Mouse (Mus musculus) forebrain, postnatal 0 days (tissue): ENCODE measurements at regions not wholly inside any gene's neighbourhood (a gene's known extent, or its start where the extent isn't known, plus 50 kb on each side); places are given as distances from the start of the nearest gene placed in this dataset.

Source experiments
- ATAC-seq: fragments of 200-750 bp; cut with Nextera tagmentation; 2 replicates; pipeline ENCODE4 v1.8.0; 2017; ENCODE audit warnings: mild to moderate bottlenecking, moderate library complexity
- DNase-seq: peaks from one replicate; pipeline ENCODE4 v3.0.0-alpha.2; 2015
- H3K27ac ChIP-seq: fragments of 300-500 bp; sonication (generic); 2 replicates; pipeline ENCODE4 v1.5.1; 2014; ENCODE audit warnings: low read depth, mild to moderate bottlenecking, antibody characterized with exemption, low read length, moderate library complexity, mixed read lengths
- H3K27me3 ChIP-seq: fragments of 300-500 bp; sonication (generic); 2 replicates; pipeline ENCODE4 v1.6.1; 2014; ENCODE audit warnings: mild to moderate bottlenecking, low read length, mixed read lengths; ENCODE audit not compliant: insufficient read depth
- H3K36me3 ChIP-seq: fragments of 300-500 bp; sonication (generic); 2 replicates; pipeline ENCODE4 v1.6.1; 2014; ENCODE audit warnings: mild to moderate bottlenecking, moderate library complexity; ENCODE audit not compliant: insufficient read depth
- H3K4me1 ChIP-seq: fragments of 300-500 bp; sonication (generic); 2 replicates; pipeline ENCODE4 v1.6.1; 2014; ENCODE audit warnings: antibody characterized with exemption; ENCODE audit not compliant: insufficient read depth
- H3K4me2 ChIP-seq: fragments of 300-500 bp; sonication (generic); 2 replicates; pipeline ENCODE4 v1.6.1; 2014; ENCODE audit warnings: low read depth, mild to moderate bottlenecking, moderate library complexity
- H3K4me3 ChIP-seq: fragments of 300-500 bp; sonication (generic); 2 replicates; pipeline ENCODE4 v1.5.1; 2014; ENCODE audit warnings: low read depth, low read length, mixed read lengths
- H3K9ac ChIP-seq: fragments of 300-500 bp; sonication (generic); 2 replicates; pipeline ENCODE4 v1.6.1; 2014; ENCODE audit warnings: mild to moderate bottlenecking
- H3K9me3 ChIP-seq: fragments of 300-500 bp; sonication (generic); 2 replicates; pipeline ENCODE4 v1.6.1; 2016; ENCODE audit warnings: low read length
- CTCF ChIP-seq: sonication (generic); IDR thresholded peaks from 2 replicates; pipeline ENCODE4 v1.5.1; 2016; ENCODE audit warnings: antibody characterized with exemption, control low read depth, low read depth
- WGBS: fragments of 180-500 bp; shearing (Covaris S2); extraction: QIAGEN DNeasy Blood & Tissue Kit; methylation state at CpG from one replicate; pipeline ENCODE4 v1.1.7; 2014; 5-methylcytosine and 5-hydroxymethylcytosine counted together

DNA sequence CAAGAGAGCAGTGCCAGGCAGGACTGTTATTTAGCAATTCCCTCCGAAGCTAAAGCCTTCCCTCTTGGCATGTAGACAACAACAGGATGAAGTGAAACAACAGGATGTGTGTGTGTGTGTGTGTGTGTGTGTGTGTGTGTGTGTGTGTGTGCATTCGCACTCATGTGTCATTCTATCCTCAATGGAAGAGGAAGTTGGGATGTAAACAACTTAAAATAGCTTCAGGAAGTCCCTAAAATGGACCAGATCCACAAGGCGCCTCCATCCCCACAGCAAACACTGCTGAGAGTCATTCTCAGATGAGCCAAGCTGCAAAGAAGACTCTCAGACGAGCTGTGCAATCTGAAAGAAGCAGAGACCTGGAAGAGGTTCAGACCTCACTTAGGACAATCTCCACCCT, 114.4 kb upstream of the Dock1 start:
- no peak overlapping the region for H3K27ac ChIP-seq
- no peaks in the 10 kb centered on the region for H3K36me3 ChIP-seq
- H3K4me1 ChIP-seq: no peaks in the 10 kb centered on the region
- 61% methylated on average over 4 of the region's 4 CpGs for WGBS
- H3K4me3 ChIP-seq: no peak overlapping the region
- H3K9me3 ChIP-seq: peaks cover 5% of the 10 kb centered on the region; the same call in 1 of the 2 replicates
- no peak overlapping the region for H3K4me2 ChIP-seq
- no peak for TF ChIP-seq CTCF
- DNase-seq (no peak), ATAC-seq (no peak)
- no peaks in the 10 kb centered on the region for H3K27me3 ChIP-seq
- H3K9ac ChIP-seq: no peak overlapping the region

DNA sequence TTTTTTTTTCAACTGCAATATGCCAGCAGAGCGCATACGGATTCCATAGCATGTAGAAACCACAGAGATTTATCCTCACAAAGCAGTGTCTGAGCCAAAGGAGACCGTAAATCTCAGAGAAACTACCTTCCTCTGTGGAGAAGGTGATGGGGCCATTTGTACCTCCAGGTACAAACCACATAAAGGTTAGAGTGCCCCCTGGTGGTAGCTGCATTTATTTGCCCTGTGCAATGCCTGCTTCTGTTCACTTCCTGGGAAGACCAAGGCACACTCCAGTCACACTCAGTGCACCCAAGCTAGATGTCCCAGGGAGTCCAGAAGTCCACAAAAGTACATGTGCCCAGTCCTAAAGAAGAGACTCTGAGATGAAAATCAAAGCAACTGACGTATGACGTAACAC, 104.1 kb upstream of the Dock1 start:
- peak; percentile 65 for TF ChIP-seq CTCF
- Histone ChIP-seq H3K36me3 (no peaks in the 10 kb centered on the region), H3K4me3 (no peak overlapping the region), H3K27ac (no peak overlapping the region), H3K9ac (no peak overlapping the region), H3K4me2 (no peak overlapping the region), H3K9me3 (no peaks in the 10 kb centered on the region), H3K4me1 (no peaks in the 10 kb centered on the region), H3K27me3 (no peaks in the 10 kb centered on the region)
- no peak for ATAC-seq
- WGBS: 83% methylated on average over 5 of the region's 5 CpGs
- DNase-seq: peak; percentile 40

DNA sequence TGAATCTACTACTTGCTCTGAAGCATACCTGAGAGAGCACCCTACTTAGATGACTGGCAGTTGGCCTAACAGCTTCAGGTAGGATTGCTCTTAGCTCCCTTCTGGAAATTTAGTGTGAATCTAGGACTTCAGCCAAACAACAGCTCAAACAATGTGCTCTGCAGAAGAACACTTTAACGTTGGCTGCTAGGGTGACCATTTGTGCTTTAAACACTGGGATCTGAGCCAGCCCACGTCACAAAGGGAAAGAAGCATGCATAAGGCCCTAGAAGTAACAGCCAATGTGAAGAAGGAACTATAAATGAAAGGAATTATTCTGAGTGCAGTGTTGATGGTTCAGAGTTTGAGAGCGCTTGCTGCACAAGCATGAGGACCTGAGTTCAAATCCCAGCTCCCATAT, 101.2 kb upstream of the Dock1 start:
- Histone ChIP-seq H3K4me2 (no peak overlapping the region), H3K4me3 (no peak overlapping the region), H3K27ac (no peak overlapping the region), H3K4me1 (no peaks in the 10 kb centered on the region), H3K36me3 (no peaks in the 10 kb centered on the region), H3K9me3 (no peaks in the 10 kb centered on the region), H3K9ac (no peak overlapping the region), H3K27me3 (no peaks in the 10 kb centered on the region)
- no peak for TF ChIP-seq CTCF
- DNase-seq: no peak
- no peak for ATAC-seq
- 52% methylated on average over 3 of the region's 3 CpGs for WGBS

DNA sequence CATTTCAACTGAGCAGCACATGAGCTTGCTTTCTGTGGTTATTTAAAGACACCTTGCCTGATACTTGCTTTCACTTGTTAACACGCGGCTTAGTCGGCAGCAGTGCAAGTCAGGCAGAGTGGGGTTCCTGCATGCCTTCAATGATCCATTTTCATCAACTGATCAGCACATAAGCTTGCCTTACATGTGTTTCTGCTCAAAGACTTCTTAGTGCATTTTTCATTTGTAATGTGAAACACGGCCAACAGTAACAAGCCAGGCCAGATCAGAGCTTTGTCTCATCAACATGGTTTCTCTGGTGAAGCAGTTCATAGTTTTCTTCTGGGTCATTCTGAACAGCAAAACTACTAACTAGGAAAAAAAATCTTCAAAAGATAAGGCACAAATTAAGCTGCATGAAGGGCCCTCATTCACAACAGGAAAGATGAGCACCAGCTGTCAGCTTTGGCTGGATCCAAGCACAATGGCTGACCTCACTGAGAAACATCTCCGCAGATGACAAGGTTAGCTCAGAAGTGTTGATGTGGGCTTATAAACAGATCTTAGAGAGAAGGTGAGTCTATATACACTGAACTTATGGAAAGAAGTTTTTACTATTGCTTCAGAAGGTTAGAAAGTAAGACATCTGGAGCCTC, 100.2 kb upstream of the Dock1 start:
- TF ChIP-seq CTCF: no peak
- no peak for ATAC-seq
- no peak for DNase-seq

DNA sequence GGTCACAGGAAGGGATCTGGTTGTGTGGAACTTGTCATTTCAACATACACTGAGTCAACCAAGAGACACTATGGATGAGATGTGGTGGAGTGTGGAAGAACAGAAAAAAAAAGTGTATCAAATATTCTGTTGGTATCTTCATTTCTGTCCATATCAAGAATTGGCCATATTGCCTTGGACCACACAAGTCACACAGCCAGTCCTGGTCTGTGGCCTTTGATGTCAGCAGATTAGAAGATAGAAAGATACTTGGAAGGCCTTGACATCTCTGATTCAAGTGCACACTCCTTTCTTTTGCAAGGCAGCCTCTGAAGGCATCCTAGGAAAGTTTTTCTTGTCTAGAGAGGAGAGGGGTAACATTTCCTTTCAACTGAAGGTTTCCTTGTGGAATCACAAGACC, 88.7 kb upstream of the Dock1 start:
- DNase-seq (no peak), ATAC-seq (no peak)
- TF ChIP-seq CTCF: no peak
- Histone ChIP-seq H3K4me1 (no peaks in the 10 kb centered on the region), H3K27me3 (no peaks in the 10 kb centered on the region), H3K9ac (no peak overlapping the region), H3K36me3 (no peaks in the 10 kb centered on the region), H3K27ac (no peak overlapping the region), H3K9me3 (no peaks in the 10 kb centered on the region), H3K4me2 (no peak overlapping the region), H3K4me3 (no peak overlapping the region)

More for the DNA sequence above, 100.2 kb upstream of the Dock1 start:
- H3K9me3 ChIP-seq: no peaks in the 10 kb centered on the region
- no peaks in the 10 kb centered on the region for H3K27me3 ChIP-seq
- no peak overlapping the region for H3K9ac ChIP-seq
- no peak overlapping the region for H3K4me3 ChIP-seq
- 93% methylated on average over 5 of the region's 5 CpGs for WGBS
- no peak overlapping the region for H3K4me2 ChIP-seq
- H3K4me1 ChIP-seq: no peaks in the 10 kb centered on the region
- no peaks in the 10 kb centered on the region for H3K36me3 ChIP-seq
- no peak overlapping the region for H3K27ac ChIP-seq

DNA sequence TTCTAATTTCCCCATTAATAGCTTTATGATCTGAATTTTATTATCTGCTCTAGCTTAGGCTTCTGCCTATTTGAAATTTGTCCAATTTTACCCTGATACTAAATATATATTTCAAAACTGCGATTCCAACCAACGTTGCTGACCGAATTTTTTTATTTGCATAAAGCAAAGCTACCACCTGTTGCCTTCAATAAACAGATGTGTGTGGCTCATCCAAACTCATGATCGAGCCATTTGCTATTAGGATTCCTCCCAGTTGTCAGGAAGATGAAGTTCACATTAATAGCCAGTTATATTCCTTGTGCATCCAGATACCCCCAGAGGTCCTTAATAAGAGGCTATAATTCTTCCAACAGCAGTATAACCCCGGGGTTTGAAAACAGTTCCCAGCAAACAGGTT, 85.0 kb upstream of the Dock1 start:
- no peak for ATAC-seq
- Histone ChIP-seq H3K4me1 (no peaks in the 10 kb centered on the region), H3K4me2 (no peak overlapping the region), H3K9me3 (no peaks in the 10 kb centered on the region), H3K27me3 (no peaks in the 10 kb centered on the region), H3K36me3 (no peaks in the 10 kb centered on the region), H3K4me3 (no peak overlapping the region), H3K27ac (no peak overlapping the region), H3K9ac (no peak overlapping the region)
- no peak for TF ChIP-seq CTCF
- WGBS: 83% methylated on average over 5 of the region's 5 CpGs
- DNase-seq: no peak

- H3K4me1 ChIP-seq: no peaks in the 10 kb centered on the region
- H3K9me3 ChIP-seq: no peaks in the 10 kb centered on the region
- H3K9ac ChIP-seq: no peak overlapping the region
- no peaks in the 10 kb centered on the region for H3K36me3 ChIP-seq
- H3K27me3 ChIP-seq: no peaks in the 10 kb centered on the region
- no peak overlapping the region for H3K4me2 ChIP-seq
- H3K27ac ChIP-seq: no peak overlapping the region
- no peak for TF ChIP-seq CTCF
- ATAC-seq (no peak), DNase-seq (no peak)
- H3K4me3 ChIP-seq: no peak overlapping the region
- WGBS: 90% methylated on average over 6 of the region's 6 CpGs
These were observed 83.5 kb upstream of the Dock1 start for GRCm38 (mm10) chr7:134586990-134587389.
